Mouse (Mus musculus) kidney, adult 8-10 months (tissue): ENCODE data around the gene Pole4.

ENCODE experiments used
- DNase-seq, 2 experiments: peaks; one replicate each; pipeline ENCODE4 v3.0.0; 2022

Pole4 gene

DNA sequence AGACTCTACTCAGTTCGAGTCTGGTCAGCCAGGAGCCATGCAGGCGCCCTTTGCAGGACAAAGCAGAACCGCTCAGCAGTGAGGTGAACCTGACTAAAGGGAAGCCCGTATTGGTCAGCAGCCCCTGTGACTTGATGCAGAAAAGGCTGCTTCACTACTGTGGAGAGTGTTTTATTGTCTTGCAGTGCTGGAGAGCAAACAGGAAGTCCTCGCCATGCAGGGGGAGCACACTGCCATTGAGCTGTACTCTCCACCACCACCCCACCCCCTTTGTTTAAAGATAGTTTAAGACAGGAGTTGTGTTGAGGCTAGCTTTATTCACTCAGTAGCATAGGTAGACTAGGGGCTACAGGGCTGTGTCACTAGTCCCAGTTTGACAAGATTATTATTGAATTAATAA lies at the start of gene Pole4:
Gene Pole4, minus strand, starts transcription at position 145 of the 400 bp plus-strand sequence.
- DNase-seq = no peak

DNA sequence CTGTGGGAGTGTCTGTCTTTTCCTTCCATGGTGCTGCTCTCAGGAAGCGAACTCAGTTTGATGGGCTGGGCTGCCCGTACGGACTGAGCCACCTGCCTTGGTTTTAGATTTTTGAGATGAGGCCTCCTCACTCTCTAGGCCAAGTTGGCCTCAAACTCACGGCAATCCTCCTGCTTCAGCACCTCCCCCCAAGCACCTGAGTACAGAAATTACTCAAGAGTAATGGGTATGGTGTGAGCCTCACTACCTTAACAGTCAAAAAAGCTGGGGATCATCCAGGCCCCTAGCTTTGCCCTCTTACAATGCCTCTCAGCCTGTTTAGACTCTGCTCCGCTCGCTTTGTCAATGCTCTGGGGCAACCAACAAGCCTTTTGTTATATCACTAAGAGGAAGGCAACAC lies 49.6 kb upstream of the Pole4 start:
- no peak for DNase-seq

DNA sequence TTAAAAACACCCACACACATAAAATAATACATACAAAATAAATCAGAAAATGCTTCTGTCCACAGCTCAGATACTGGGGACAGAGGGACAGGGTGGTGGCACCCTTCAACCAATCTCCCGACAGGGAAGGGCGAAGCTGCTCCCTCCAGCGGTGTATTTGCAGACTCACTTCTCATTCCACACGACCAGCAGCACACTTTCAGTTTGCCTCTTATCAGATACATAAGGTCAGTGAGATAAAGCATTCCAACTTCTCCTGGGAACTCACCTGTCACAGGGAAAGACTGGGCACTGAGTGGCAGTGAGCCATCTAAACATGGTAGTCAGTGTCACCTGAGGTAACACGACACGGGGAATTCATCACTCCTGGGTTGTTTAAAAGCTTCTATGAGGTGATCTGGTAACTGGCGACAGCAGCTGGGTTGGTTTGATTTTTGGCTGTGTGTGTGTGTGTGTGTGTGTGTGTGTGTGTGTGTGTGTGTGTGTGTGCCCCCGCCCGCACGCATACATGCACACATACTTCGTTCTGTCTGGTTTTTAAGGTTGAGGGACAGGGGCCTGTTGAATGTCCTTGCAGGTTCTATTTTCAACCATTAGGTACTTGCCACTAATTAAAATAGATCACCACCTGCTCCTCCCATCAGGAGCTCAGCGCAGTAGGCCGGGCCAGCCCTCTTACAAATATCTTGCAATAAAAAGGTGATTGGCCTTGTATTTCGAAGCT lies 48.6 kb upstream of the Pole4 start:
- no peak for DNase-seq

DNA sequence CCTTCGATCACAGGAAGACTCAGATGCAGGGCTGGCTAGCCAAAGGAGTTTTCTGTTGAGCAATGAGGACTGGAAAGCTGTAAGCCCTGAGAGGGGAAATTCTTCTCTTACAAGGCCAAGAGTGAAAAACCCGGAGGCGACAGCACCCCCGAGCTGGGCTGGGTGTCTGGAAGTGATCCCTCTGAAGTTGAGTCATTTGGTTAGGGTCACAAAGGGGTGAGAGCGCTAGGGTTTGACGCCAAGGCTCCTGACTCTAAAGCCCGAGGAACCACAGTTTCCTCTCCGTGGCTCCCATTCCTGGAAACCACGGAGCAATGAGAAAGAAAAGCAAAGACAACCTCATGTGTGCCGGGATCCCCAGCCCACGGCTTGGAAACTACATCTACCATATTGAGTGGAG lies 47.9 kb upstream of the Pole4 start:
- no peak for DNase-seq

DNA sequence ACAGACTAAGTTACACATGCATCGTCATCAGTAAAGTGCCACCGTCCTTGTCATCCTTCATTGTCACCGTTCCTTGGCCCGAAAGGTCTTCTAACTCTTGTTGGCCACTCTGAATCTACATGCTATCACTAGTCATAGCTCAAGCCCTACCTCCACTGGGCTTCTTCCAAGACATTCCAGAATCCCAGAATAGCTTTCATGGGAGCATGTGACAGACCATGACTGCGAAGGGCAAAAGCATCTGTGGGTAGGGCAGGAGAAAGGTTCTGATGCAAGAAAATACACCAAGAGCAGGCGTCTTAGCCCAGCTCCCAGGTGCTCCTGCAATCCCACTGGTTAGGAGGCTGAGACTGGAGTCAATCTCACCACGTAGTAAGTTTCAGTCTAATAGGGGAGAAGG lies 46.6 kb upstream of the Pole4 start:
- DNase-seq = no peak

DNA sequence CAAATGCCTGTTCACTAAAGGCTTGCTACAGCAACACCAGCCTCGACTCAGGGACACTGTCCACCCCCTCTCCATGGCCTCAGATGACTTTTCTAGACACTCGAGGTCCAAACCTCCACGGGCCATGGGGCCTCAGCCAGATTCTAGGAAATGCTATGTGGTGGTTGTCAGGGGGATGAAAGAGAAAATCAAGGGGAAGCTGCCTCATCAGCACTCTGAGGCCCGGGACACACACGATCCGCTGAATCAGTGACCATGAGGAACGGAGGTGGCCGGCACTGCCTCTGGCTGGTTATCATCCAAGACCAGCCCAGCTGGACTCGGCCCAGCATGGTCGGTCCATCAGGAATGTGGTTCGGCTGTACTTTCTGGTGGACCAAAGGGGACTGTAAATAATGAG lies 45.9 kb upstream of the Pole4 start:
- no peak for DNase-seq

DNA sequence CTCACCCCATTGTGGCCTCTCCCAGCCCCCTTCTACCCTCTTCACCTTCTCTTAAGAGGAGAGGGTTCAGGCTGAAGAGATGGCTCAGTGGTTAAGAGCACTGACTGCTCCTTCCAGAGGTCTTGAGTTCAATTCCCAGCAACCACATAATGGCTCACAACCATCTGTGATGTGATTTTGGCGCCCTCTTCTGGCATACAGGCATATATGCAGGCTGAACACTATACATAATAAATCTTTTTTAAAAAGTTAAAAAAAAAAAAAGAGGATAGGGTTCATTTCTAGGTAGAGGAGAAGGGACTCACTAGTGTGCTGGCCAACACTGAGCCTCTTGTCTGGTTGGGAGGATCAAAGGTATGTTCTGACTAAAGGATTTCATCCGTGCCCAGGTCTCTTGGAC lies 44.9 kb upstream of the Pole4 start:
- no peak for DNase-seq

DNA sequence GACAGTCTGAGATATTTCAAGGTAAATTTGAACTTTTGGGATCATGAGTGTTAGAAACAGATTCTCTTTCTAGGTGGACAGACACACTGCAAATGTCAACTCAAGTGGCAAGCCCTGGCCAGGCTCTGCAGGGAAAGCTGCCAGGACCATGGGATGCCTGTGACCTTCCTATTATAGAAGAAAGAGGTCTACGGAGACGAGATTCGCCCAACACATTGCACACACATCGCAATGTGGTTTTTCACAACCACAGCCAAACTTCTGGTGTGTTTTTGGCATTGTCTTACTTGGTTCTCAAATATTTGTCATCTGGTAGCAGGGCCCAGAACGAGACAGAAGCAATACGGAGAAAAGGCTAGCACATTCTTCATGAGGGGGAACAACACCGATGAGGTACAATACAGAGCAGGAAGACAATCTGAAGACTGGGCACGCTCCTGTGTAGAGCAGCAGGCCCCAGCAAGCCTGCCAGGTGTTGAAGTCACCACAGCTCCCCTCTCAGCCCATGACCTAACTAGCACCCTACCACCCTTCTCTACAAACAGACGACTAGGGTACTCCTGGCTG lies 43.0 kb upstream of the Pole4 start:
- DNase-seq = no peak

DNA sequence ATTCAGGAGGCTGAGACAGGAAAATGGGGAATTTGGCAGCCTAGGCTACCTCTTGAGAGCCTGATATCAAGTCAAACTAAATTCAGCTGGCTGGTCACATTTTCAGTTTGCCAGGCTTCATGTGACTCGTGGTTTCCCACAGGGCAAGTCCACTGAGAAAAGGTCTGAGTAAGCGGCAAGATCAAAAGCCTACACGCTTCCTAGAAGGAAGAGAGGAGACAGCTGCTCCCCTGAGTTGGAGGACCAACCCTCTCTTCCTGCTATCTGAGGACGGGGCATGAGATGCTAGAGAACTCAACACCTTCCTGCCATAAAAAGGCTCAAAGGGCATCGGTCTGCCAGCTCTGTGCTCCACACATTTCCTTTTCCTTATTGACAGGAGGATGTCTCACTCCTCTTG lies 41.9 kb upstream of the Pole4 start:
- no peak for DNase-seq

DNA sequence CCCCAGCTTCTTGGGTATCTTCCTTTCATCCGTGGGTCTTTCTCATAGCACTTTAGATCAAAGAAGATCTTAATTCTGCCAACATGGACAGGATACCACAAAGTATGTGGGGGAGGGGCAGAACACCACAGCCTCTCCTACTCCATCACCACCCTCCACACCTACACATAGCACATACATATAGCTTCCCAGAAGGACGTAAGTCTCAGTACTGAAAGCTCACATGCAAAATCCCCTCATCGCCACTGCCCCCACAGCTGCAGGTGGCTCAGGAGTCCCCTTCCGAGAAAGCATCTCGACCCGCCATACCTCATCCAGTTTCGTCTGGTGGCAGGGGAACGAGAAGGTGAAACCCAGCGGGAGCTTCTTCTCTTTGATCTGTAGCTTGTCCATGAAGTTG lies 39.4 kb upstream of the Pole4 start:
- DNase-seq = no peak

DNA sequence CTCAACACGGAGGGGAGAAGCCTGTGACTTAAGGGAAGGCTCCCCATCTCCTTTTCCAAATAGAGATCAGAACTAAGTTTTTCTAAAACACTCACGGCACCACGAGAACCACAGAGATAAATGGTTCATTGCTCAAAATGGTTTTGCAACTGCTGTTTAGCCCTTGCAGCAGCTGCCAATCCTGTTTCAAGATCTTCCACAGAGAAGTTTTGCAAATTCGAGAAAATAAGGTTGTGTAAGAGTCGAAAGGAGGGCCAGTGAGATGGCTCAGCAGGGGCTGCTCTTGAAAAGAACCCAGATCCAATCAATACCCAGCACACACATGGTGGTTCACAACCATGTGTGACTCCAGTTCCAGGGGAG lies 36.3 kb upstream of the Pole4 start:
- no peak for DNase-seq

DNA sequence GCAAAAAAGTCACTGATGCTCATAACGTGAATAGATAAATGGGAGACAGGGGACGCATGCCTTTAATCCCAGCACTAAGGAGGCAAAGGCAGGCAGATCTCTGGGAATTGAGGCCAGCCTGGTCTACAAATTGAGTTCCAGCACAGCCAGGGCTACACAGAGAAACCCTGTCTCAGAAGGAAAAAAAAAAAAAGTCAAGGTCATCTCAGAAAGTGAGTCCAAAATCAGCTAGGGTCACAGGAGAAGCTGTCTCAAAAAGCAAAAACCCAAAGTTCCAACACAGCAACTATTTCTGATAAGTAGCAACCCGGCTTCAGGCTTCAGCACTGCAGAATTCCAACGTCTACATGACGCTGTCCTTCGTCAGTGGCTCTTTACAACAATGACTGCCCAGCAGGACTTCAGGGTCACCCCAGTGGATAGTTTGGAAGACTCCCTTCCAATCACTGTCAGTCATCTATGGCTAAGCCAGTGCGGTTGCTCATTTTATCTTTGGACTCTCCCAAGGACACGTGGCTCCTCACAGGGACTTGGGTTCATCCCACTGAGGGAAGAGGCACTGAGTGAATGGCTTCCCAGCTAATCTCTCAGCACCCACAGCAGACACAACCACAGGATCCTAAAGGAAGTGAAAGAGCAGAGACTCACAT lies 35.8 kb upstream of the Pole4 start:
- DNase-seq = no peak

DNA sequence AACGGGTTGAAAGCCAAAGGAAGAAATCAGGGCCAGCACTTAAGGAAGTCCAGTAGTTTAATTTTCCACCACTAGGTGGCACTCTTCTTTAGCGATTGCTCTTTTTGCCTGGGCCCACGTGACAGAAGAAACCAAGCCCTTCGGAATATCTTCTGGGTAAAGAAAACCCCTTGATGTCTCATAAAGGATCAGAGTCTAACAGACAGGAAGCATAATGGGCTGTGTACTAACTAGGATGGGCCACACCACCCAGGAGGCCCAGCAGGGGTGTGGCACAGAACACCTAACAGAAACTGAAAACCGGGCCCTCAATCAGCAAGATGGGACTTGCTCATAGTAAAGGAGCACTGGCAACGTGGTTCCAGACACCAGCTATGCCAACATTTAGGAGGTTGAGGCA lies 35.1 kb upstream of the Pole4 start:
- peak; percentile 26 to 28 for DNase-seq

DNA sequence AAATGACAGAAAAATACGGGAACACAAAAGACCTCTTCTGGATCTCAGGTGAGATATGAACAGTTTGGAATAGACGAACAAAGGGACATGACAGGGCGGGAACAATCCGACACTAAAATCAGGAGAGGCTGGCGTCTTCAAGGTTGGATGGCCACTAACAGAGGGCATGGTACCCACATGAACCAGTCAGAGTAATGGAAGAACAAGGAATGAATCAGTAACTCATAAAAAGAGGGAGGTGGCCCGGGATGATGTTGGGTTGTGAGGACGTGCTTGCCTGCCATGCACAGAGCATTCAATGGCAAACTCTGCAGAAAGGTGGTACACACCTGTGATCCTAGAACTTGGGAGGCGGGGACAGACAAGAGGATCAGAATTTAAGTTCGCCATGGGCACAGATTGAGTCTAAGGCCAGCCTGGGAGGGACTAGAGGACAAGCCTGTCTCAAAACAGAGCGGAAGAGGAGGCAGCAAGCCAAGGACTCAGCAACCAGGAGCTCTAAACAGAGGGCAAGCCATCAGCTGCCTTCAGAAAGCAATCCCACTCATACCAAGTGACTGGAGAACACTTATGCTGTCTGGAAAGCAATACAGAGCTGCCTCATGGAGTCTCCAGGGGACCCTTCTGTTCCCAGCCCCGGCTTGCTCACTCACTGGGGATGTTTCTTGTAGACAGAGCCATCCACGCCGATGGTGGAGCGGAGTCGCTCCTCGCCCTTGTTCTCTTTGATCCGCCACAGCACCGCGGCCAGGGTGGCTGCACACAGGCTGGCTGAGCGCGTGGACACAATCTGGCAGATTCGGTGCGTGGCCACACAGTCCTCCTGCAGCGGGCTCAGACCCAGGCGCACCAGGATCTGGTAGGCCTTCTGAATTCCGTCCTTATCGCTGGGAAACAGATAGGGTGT lies 32.7 kb upstream of the Pole4 start:
- no peak for DNase-seq

DNA sequence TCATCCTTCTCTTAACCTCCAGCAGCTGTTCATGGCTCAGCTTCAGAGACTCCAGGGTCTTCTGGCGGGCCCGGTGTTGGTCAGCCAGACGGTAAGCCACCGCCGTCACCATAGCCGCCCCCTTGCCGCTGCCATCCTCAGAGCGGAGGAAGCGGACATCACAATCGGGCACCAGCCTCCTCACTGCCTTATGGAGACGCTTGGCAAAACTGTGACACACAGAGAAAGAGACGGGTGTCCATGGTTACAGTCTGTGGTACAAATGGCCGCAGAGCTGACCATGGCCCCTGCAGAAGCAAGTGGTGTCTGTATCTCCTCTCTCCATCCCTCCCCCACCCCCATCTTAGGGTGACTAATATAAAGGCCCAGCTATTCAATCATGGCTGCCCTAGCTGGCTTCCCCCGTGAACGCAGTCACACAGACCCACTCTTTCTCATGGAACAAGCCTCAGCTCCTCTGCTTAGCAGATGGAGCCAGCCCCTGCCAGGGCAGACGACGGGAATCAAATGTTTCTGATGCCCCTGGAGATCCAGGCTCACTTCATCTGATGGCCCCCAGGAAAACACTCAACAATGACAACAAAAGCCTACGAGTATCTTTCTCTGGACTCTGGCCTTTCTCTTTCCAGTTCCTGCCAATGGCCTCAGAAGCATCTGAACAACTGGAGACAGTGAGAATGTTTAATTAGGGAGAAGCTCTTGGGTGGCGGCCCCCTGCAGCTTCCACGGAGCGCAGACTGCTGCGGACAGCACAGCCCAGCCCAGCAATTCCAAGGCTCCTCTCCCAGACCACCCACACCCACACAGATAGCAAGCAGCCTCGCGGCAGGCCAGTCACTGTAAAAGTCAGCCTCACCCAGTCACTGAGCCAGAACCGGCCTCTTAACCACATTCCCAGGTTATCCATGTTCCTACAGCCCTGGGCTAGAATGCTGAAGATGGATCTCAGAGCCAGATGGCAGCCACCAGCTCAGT lies 31.7 kb upstream of the Pole4 start:
- no peak for DNase-seq

DNA sequence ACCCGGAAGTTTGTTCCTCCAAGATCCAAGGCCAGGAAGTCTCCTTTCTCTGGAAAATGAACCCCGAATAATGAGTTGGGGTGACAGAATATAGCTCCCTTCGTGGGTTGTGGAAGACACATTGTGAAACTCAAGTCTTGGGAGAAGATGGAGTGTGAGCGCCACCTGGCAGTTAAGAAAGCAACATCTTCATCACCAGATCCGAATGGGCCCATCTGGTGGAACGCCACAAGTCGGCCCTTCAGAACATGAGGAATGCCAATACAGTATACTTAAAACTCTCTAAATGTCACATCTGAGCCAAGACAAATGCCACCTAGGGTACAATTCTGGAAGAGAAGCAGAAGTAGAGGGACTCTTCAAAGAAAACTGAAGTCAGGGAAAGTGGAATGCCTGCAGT lies 30.2 kb upstream of the Pole4 start:
- DNase-seq = no peak

DNA sequence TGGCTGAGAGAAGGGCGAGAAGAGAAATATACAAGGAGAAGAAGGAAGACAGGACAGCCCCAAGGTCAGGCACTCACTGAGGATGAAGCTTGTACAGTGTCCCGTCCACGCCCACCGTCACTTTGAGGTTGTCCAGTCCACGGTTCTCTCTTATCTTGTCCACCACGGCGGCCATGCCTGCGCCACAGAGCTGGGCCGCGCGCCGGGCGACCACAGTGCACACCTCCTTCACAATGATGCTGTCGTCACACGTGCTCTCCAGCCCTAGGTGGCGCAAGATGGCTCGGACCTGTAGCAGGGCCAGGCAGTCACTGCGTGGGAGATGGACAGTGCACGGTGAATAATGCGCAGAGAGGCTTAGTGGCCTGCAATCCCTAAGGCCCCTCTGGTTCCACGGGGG lies 23.5 kb upstream of the Pole4 start:
- DNase-seq = no peak

DNA sequence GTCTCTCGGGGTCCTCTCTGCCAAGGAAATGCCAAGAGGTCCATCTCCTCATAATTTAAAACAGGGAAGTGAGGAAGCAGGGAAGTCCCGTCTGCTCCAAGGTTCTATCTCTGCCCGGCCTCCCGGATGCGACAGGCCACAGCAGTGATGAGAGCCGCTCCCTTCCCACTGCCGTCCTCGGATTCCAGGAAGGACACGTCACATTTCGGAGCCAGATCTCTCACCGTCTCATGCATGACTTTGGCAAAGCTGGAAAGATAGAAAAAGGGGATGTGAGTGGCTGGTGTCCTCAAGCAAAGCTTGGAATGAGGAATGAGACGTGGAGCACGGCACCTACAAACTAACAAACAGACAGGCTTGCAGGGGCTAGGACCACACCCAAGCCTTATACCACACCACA lies 22.0 kb upstream of the Pole4 start:
- peak in 1 of 2 experiments; percentile 7 for DNase-seq

DNA sequence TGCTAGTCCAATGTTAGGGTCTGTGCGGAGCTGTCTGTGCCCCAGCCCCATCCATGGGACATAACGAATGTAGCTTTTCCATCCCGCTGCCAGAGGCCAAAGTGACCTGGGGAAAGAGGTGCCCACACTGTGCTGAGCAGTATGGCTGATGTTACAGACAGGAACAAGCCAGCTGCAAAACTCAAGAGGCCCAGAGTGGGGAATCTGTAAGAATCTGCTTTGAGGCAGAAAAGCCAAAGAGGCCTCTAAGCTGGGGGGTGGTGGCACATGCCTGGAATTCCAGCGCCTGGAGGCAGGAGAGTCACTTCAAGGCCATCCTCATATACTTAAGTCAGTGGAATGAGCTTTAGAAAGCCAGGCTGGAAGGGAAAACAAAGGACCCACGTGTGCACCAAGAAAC lies 18.2 kb upstream of the Pole4 start:
- no peak for DNase-seq

DNA sequence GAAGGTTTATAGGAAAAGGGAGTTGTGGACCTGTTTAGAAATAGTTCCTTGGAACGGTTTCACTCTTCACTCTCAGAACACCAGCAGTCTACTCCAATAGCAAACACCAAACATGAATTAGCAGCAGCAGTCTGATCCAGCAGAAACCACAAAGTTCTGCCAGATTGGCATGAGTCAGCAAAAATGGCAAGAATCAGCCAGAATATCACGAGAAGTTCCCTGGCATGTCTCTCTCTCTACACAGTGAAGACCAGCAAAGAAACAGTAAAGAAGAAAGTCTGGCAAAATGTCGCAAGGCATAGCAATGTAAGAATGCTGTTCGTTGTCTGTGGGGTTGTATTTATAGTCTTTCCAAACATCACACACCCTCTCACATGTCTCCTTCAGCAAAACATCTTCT lies 11.0 kb upstream of the Pole4 start:
- no peak for DNase-seq

DNA sequence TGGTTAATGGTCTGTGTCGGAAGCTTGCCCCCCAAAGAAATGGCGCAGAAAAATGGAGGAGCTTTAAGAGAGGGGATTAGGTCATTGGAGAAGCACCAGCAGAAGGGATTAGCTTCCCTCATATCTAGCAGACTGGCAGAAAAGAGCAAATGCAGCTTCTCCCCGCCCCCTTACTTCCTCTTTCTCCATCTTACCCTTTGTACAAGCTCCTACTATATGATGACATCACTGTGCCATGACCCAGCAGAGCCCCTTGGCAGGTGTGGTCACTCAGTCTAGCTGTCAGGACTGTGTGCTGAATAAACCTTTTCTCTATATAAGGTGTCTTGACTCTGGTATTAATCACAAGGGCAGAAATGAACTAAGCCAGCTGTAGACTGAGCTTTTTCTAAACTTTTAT lies 10.5 kb upstream of the Pole4 start:
- no peak for DNase-seq

DNA sequence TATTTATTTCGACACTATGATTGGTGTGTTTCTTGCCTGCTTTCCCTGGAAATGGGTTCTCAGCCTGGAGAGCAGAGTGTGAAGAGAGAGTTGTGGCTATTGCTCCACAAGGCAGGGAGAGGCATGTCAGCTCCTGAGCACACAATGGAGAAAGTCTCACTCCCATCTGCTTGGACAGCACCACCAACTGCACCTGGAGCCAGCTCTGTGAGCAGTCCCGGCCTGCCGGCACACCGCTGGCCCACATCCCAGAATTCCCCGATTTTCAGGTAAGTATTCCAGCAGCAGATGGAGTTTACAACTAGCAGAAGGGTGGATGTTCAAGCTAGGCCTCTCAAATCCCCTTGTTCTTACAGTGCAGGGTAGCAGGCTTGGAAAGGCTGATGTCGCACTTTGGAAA lies 10.1 kb upstream of the Pole4 start:
- no peak for DNase-seq
